11 mouse cellular contexts compared by ENCODE assay signal in the genomic region with DNA sequence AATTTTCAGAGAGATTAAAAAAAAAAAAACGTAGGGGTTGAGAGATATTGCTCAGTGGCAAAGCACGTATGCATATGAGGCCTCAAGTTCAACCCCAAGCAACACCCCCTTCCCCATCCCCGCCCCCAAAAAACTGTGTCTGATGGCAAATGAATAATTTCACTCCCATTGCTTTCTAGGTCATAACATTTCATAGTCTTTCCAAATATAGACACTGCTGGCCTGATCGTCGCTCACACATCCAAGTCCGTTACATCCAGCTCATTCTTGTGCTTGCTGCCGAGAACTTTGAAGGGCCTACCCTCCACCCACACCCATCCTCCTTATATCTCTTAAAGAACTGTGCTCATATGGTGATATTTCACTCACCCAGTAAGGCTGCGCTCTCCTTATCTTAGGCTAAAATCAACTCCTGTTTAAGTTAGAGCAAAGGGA. TPM values are rescaled to one million over a fixed set of nuclear protein-coding genes. Genes with fewer than 3 reads are reported as not detected.
DNase-seq lines count a peak whose midpoint lies in the region; ATAC-seq and TF ChIP-seq lines count a peak whose summit lies in the region.
"Had no signal": no experiment of that assay in that cellular context is flagged by ENCODE, and none has a peak within 500 bp of the region (broad histone marks: within the 10 kb centered on the region; RNA-seq: fewer than 3 reads in every experiment).

No protein-coding gene starts in this region.

- TF ChIP-seq CTCF in liver, adult 2 months (IDR thresholded peaks at IDR 0.05; ENCODE audit: low read depth, low read length), result no peak
- no peak for TF ChIP-seq CTCF in hindbrain, postnatal 0 days (IDR thresholded peaks at IDR 0.05; ENCODE audit: low read depth)
- TF ChIP-seq CTCF in olfactory bulb, adult 2 months (IDR thresholded peaks at IDR 0.05; ENCODE audit: insufficient read depth, low read depth, low read length), result no peak

- peak overlapping the region; percentile 55 for H3K27ac ChIP-seq in liver, adult 2 months (replicated peaks; ENCODE audit: insufficient read depth, low read depth, low read length)
- peak overlapping the region; percentile 80 for H3K27ac ChIP-seq in hindbrain, postnatal 0 days
- peak overlapping the region; percentile 98 for H3K27ac ChIP-seq in olfactory bulb, adult 2 months (ENCODE audit: insufficient read depth, low read depth, low read length)
- H3K27ac ChIP-seq: limb, embryonic 12.5 days had no signal

- H3K36me3 ChIP-seq in liver, adult 2 months (ENCODE audit: control insufficient read depth, insufficient read depth, low read length), result peaks cover 44% of the 10 kb centered on the region
- no peaks in the 10 kb centered on the region for H3K36me3 ChIP-seq in hindbrain, postnatal 0 days (ENCODE audit: insufficient read depth, low read length)
- H3K36me3 ChIP-seq: limb, embryonic 12.5 days had no signal

- peaks cover 20% of the 10 kb centered on the region; the same call in 1 of the 2 replicates for H3K79me2 ChIP-seq in liver, adult 2 months (ENCODE audit: control insufficient read depth, insufficient read depth, low read length)

- H3K9ac ChIP-seq in liver, adult 2 months (ENCODE audit: low read depth, low read length), result peak overlapping the region; percentile 18
- no peak overlapping the region; the same call in 1 of the 2 replicates for H3K9ac ChIP-seq in hindbrain, postnatal 0 days (replicated peaks; ENCODE audit: low read length)

- H3K9me3 ChIP-seq in hindbrain, postnatal 0 days (ENCODE audit: low read length), result no peaks in the 10 kb centered on the region
- H3K9me3 ChIP-seq: limb, embryonic 12.5 days had no signal

- 30% methylated on average over 8 of the region's 8 CpGs for WGBS in liver, adult 2 months
- WGBS in hindbrain, postnatal 0 days, result 45% methylated on average over 8 of the region's 8 CpGs
- 44% methylated on average over 8 of the region's 8 CpGs for WGBS in olfactory bulb, adult 2 months

- intact Hi-C loops in heart, postnatal 25 days (cut with DNase I), result no loop called here

- ATAC-seq in hindbrain, postnatal 0 days, result 0 out of 2 replicates have a peak, but pooled peaks have one; percentile 1

- H3K4me2 ChIP-seq in hindbrain, postnatal 0 days (ENCODE audit: low read depth, low read length), result peak overlapping the region; percentile 55

- no peaks in the 10 kb centered on the region for H3K27me3 ChIP-seq in liver, adult 2 months (ENCODE audit: control insufficient read depth, insufficient read depth, low read length)
- H3K27me3 ChIP-seq in hindbrain, postnatal 0 days (ENCODE audit: insufficient read depth, low read length), result no peaks in the 10 kb centered on the region
- H3K27me3 ChIP-seq: limb, embryonic 12.5 days had no signal

- peak; percentile 70 for DNase-seq in heart, adult 11 months
- DNase-seq in heart, postnatal 25 days (ENCODE audit: low spot score), result no peak
- DNase-seq in liver, adult 2 months (ENCODE audit: extremely low read depth, low read depth, low spot score), result no peak
- DNase-seq in liver, result no peak
- no peak for DNase-seq in hindbrain, postnatal 0 days (ENCODE audit: low spot score)
- DNase-seq in adrenal gland, adult 8-10 months, result no peak
- DNase-seq in thymus, postnatal 4 days, result no peak

- H3K4me1 ChIP-seq in liver, adult 2 months (ENCODE audit: control insufficient read depth, insufficient read depth, low read length), result peaks cover 8% of the 10 kb centered on the region
- H3K4me1 ChIP-seq in hindbrain, postnatal 0 days (ENCODE audit: insufficient read depth, low read length), result peaks cover 9% of the 10 kb centered on the region
- peaks cover 17% of the 10 kb centered on the region for H3K4me1 ChIP-seq in olfactory bulb, adult 2 months (ENCODE audit: control insufficient read depth, insufficient read depth, low read length)

- no peak overlapping the region for H3K4me3 ChIP-seq in liver, adult 2 months (ENCODE audit: insufficient read depth, low read depth, low read length)
- no peak overlapping the region for H3K4me3 ChIP-seq in hindbrain, postnatal 0 days (ENCODE audit: low read length)
- no peak overlapping the region for H3K4me3 ChIP-seq in olfactory bulb, adult 2 months (ENCODE audit: insufficient read depth, low read depth, low read length)
- H3K4me3 ChIP-seq: myocyte had no signal

- TF ChIP-seq POLR2A in liver, adult 2 months (IDR thresholded peaks at IDR 0.05; ENCODE audit: extremely low read depth, insufficient read depth, low read length), result no peak
- TF ChIP-seq POLR2A in olfactory bulb, adult 2 months (IDR thresholded peaks at IDR 0.05; ENCODE audit: insufficient read depth, low read depth, low read length), result no peak

RNA-seq across cellular contexts. Expression of a gene that starts 5.2 kb away (rescaled TPM):
- not detected for total RNA-seq in heart, postnatal 25 days (2021)
- total RNA-seq in liver, adult 2 months (2014; rRNA removed), result 871 and 874 TPM in 2 replicates
- polyA plus RNA-seq in liver, adult 2 months (2012; rRNA removed), result 457 and 554 TPM in 2 replicates
- total RNA-seq in hindbrain, postnatal 0 days (2014; rRNA removed), result 7.3 TPM in 1 of 2 replicates, not detected in the other
- polyA plus RNA-seq in hindbrain, postnatal 0 days (2015; fragmentation: Nextera tagmentation; extraction: Ambion mirVana), result 0.11 and 0.26 TPM in 2 replicates
- not detected in 2 replicates for polyA plus RNA-seq in olfactory bulb, adult 2 months (2012; ENCODE audit: insufficient read depth, insufficient read length, low replicate concordance, missing spikeins)
- under 1 TPM in 3 of 4 experiments, not detected in 1; 0.45 to 0.86 (median 0.52) TPM for total RNA-seq in adrenal gland, adult 8-10 months (2022)
- total RNA-seq: gastrocnemius, adult 2 months had no signal

RNA-seq across cellular contexts. Expression of a gene that starts 45.5 kb away (rescaled TPM):
- 1 to 10 TPM; 5.8 to 6.0 TPM for total RNA-seq in heart, postnatal 25 days (2021)
- 10.4 and 10.7 TPM in 2 replicates for total RNA-seq in liver, adult 2 months (2014; rRNA removed)
- polyA plus RNA-seq in liver, adult 2 months (2012; rRNA removed), result 2.8 and 3.5 TPM in 2 replicates
- total RNA-seq in hindbrain, postnatal 0 days (2014; rRNA removed), result 6.8 and 17.9 TPM in 2 replicates
- 13.1 and 13.8 TPM in 2 replicates for polyA plus RNA-seq in hindbrain, postnatal 0 days (2015; fragmentation: Nextera tagmentation; extraction: Ambion mirVana)
- not detected in 2 replicates for polyA plus RNA-seq in olfactory bulb, adult 2 months (2012; ENCODE audit: insufficient read depth, insufficient read length, low replicate concordance, missing spikeins)
- total RNA-seq in adrenal gland, adult 8-10 months (2022), result 10 to 100 TPM in 2 of 4 experiments, 1 to 10 TPM in 2; 9.3 to 15.2 (median 10.7) TPM

RNA-seq across cellular contexts. Expression of a gene that starts 45.6 kb away (rescaled TPM):
- total RNA-seq in heart, postnatal 25 days (2021), result 1 to 10 TPM; 6.4 to 6.5 TPM
- 7.2 and 8.3 TPM in 2 replicates for total RNA-seq in liver, adult 2 months (2014; rRNA removed)
- polyA plus RNA-seq in liver, adult 2 months (2012; rRNA removed), result 5.0 and 5.5 TPM in 2 replicates
- 18.9 and 21.7 TPM in 2 replicates for total RNA-seq in hindbrain, postnatal 0 days (2014; rRNA removed)
- 21.4 and 21.6 TPM in 2 replicates for polyA plus RNA-seq in hindbrain, postnatal 0 days (2015; fragmentation: Nextera tagmentation; extraction: Ambion mirVana)
- polyA plus RNA-seq in olfactory bulb, adult 2 months (2012; ENCODE audit: insufficient read depth, insufficient read length, low replicate concordance, missing spikeins), result not detected in 2 replicates
- 10 to 100 TPM; 15.4 to 17.8 (median 17.0) TPM for total RNA-seq in adrenal gland, adult 8-10 months (2022)

Comparison
In these comparisons a context has a peak if more than half of its experiments do, and no peak if none do; other contexts are left out.
1. RNA of a gene that starts 5.2 kb away (total RNA-seq): 871 to 874 TPM in liver, adult 2 months; 0.45 to 0.86 TPM in adrenal gland, adult 8-10 months, not detected in heart, postnatal 25 days and 7.3 TPM in hindbrain, postnatal 0 days; every median in the first group is over 100 times any median in the second.
2. Peak in every context shown above with its lines, with median percentiles within 50 percentile points of each other: H3K27ac ChIP-seq.